Mouse (Mus musculus): ENCODE results near the gene Rere.
A peak's percentile ranks its signal among the peaks of the same experiment; 100 is the strongest.
"Not testable (repeated sequence)": the region's sequence is repeated elsewhere in the genome, so short reads cannot be mapped to it uniquely, and the experiment has no call there.

Gene Rere

GRCm38 (mm10) chr4:150546296-150546695 is 264.9 kb downstream of the Rere start:
- DNase-seq (ENCODE audit: low spot score in 2 of 2): not testable (repeated sequence)

GRCm38 (mm10) chr4:150549393-150549792 is 267.9 kb downstream of the Rere start:
- no peak for DNase-seq (ENCODE audit: low spot score in 2 of 2)

- DNase-seq (ENCODE audit: low spot score in 2 of 2): no peak
These were observed 268.7 kb downstream of the Rere start for GRCm38 (mm10) chr4:150549989-150550716.

GRCm38 (mm10) chr4:150551390-150551789 is 269.9 kb downstream of the Rere start:
- DNase-seq (ENCODE audit: low spot score in 2 of 2): no peak

GRCm38 (mm10) chr4:150552751-150553600 is 271.5 kb downstream of the Rere start:
- DNase-seq (ENCODE audit: low spot score in 2 of 2): no peak

- DNase-seq (ENCODE audit: low spot score in 2 of 2): no peak
These were observed 274.3 kb downstream of the Rere start for GRCm38 (mm10) chr4:150555783-150556182.

GRCm38 (mm10) chr4:150556382-150557221 is 275.2 kb downstream of the Rere start:
- DNase-seq (ENCODE audit: low spot score in 2 of 2): peak; percentile 83

GRCm38 (mm10) chr4:150557289-150557688 is 275.8 kb downstream of the Rere start:
- DNase-seq (ENCODE audit: low spot score in 2 of 2): not testable (repeated sequence)

GRCm38 (mm10) chr4:150557976-150558375 is 276.5 kb downstream of the Rere start:
- peak; percentile 70 to 71 for DNase-seq (ENCODE audit: low spot score in 2 of 2)

GRCm38 (mm10) chr4:150559514-150559913 is 278.1 kb downstream of the Rere start:
- no peak for DNase-seq (ENCODE audit: low spot score in 2 of 2)

- no peak for DNase-seq (ENCODE audit: low spot score in 2 of 2)
These were observed 281.8 kb downstream of the Rere start for GRCm38 (mm10) chr4:150563281-150563680.

GRCm38 (mm10) chr4:150566193-150566592 is 284.7 kb downstream of the Rere start:
- DNase-seq (ENCODE audit: low spot score in 2 of 2): peak; percentile 93 to 94

- DNase-seq (ENCODE audit: low spot score in 2 of 2): peak; percentile 84 to 88
These were observed 287.1 kb downstream of the Rere start for GRCm38 (mm10) chr4:150568318-150569134.

GRCm38 (mm10) chr4:150569135-150569833 is 287.8 kb downstream of the Rere start:
- peak; percentile 73 to 80 for DNase-seq (ENCODE audit: low spot score in 2 of 2)

- DNase-seq (ENCODE audit: low spot score in 2 of 2): peak; percentile 37 to 40
These were observed 288.6 kb downstream of the Rere start for GRCm38 (mm10) chr4:150569834-150570571.

- DNase-seq (ENCODE audit: low spot score in 2 of 2): no peak
These were observed 289.3 kb downstream of the Rere start for GRCm38 (mm10) chr4:150570793-150571192.

GRCm38 (mm10) chr4:150572104-150572691 is 290.8 kb downstream of the Rere start:
- DNase-seq (ENCODE audit: low spot score in 2 of 2): no peak

- peak; percentile 42 to 46 for DNase-seq (ENCODE audit: low spot score in 2 of 2)
These were observed 291.5 kb downstream of the Rere start for GRCm38 (mm10) chr4:150572938-150573337.
